ENCODE assay signal across 7 mouse cellular contexts in genomic region chr9:33095654-33096053, GRCm38 (mm10).
A peak's percentile ranks its signal among the peaks of the same experiment; 100 is the strongest.
DNase-seq lines count a peak whose midpoint lies in the region.

No protein-coding gene starts in this region.

- peak; percentile 88 for DNase-seq in CD4-positive, CD25-positive, alpha-beta regulatory T cell, adult 2 months (ENCODE audit: low read depth, low spot score)
- DNase-seq in MN1 (ENCODE audit: low spot score) = peak; percentile 6
- peak; percentile 80 to 86 for DNase-seq in cerebellum, postnatal 10 days
- DNase-seq in gastrocnemius, postnatal 36 days = peak; percentile 31 to 40
- peak; percentile 29 to 81 for DNase-seq in layer of hippocampus, adult 8-10 months (ENCODE audit: low spot score in 2 of 2)
- peak; percentile 86 for DNase-seq in lung, postnatal 36 days
- DNase-seq in right cerebral cortex, postnatal 36 days (ENCODE audit: low spot score in 2 of 2) = peak; percentile 32 to 41

- intact Hi-C loops in gastrocnemius, postnatal 36 days (cut with DNase I) = loop anchor here (1.0 to 5.0 kb wide), 3 partner anchors 148 to 688 kb away; no protein-coding TSS in a partner anchor

Comparison
In these comparisons a context has a peak if more than half of its experiments do, and no peak if none do; other contexts are left out.
1. Peak in every context shown above with its lines: DNase-seq.
2. DNase-seq: peak in every context shown above with its lines; median percentile 88 in CD4-positive, CD25-positive, alpha-beta regulatory T cell, adult 2 months; 86 in lung, postnatal 36 days; 83 in cerebellum, postnatal 10 days; 55 in layer of hippocampus, adult 8-10 months; 36 in right cerebral cortex, postnatal 36 days; 36 in gastrocnemius, postnatal 36 days; 6 in MN1.